Mouse (Mus musculus) lung, postnatal 0 days (tissue): ENCODE results near the gene Prnp.

Experiments used
- CTCF ChIP-seq: IDR thresholded peaks from 2 replicates; pipeline ENCODE4 v1.5.1; 2016; ENCODE audit warnings: antibody characterized with exemption, mild to moderate bottlenecking
- EP300 ChIP-seq: IDR thresholded peaks from 2 replicates; pipeline ENCODE4 v1.6.1; 2016; ENCODE audit warnings: antibody characterized with exemption, mild to moderate bottlenecking, control low read depth

DNA sequence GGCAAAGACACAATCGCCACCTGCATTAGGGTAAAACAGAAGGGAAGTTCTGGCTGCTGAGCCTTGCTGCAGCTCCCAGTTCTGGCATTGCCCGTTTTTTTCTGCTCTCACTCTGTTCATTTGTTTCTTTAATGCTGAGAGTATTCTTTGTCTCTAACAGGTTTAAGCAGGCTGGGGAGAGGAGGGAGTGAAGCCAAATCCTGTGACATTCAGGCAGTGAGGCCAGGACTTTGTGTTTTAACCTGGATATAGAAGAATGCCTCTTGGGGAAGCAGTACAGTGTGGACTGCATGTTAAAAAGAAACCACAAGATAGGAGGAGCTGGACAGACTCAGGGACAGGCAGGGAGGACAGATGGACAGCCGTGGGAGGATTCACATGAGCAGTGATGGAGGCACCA is 23.9 kb downstream of the Prnp start:
- TF ChIP-seq CTCF: no peak
- TF ChIP-seq EP300: no peak
